Mouse (Mus musculus): ENCODE measurements around the gene Gys1. TPM values are rescaled to one million over a fixed set of nuclear protein-coding genes. Genes with fewer than 3 reads are reported as not detected.

Gene Gys1
- polyA plus RNA-seq, 1 experiment: 44.5 TPM

DNA sequence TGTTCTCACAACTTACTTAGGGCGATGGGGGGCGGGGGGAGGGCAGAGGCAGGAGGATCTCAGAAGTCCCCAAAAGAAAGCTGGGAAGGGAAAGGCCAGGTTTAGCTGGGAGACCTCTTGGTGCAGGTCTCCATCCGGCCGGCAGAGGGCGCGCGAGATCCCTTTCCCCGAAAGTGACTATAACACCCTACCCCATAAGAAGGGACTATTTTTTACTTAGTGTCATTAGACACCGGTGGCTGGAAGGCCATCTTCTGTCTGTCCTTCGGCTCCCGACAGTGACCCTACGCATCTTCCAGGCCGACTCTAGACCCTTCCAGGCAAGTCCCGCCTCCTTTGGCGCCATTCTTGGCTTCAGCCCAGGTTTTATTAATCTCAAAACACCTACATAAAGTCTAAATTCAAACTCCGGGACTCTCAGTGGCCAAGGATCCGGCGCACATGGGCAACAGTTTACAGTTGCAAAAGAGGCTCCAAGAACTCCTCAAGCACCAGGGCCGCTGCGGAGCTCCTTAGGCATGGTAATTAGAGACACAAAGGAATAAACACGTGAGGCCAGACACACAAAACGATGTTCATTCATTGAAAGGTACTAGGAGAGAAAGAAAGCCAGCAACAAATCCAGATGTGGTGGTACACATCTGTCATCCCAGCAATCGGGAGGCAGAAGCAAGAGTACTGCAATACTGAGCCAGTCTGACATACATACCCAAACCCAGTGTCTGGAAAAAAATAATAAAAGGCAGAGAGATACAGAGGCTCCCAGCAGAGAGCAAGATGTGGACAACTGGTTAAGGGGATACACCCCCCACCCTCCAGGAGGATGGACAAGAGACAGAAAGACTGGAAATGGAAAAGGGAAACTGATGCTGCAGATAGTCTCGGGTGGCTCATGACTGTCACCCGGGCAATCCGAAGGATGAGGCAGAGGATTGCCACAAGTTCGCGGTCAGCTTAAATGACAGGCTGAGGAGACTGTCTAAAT, 29.3 kb upstream of the Gys1 start, which contains the start of gene Kcna7:
Gene Kcna7, plus strand, starts transcription at position 563 of the 985 bp plus-strand sequence.
- H3K27me3 ChIP-seq (replicated peaks): peaks cover 71% of the 10 kb centered on the region
- H3K4me1 ChIP-seq: peaks cover 35% of the 10 kb centered on the region
- no peak for TF ChIP-seq GATA1 (IDR thresholded peaks at IDR 0.05; ENCODE audit: borderline replicate concordance, low read length)
- no peak for TF ChIP-seq FLI1 (IDR thresholded peaks at IDR 0.05; ENCODE audit: low read length)
- H3K4me3 ChIP-seq (replicated peaks): peak within 1 kb of the TSS; percentile 91
- peaks cover 3% of the 10 kb centered on the region; the same call in 1 of the 2 replicates for H3K9me3 ChIP-seq
- H3K36me3 ChIP-seq (replicated peaks; ENCODE audit: low read length): no peaks in the 10 kb centered on the region

DNA sequence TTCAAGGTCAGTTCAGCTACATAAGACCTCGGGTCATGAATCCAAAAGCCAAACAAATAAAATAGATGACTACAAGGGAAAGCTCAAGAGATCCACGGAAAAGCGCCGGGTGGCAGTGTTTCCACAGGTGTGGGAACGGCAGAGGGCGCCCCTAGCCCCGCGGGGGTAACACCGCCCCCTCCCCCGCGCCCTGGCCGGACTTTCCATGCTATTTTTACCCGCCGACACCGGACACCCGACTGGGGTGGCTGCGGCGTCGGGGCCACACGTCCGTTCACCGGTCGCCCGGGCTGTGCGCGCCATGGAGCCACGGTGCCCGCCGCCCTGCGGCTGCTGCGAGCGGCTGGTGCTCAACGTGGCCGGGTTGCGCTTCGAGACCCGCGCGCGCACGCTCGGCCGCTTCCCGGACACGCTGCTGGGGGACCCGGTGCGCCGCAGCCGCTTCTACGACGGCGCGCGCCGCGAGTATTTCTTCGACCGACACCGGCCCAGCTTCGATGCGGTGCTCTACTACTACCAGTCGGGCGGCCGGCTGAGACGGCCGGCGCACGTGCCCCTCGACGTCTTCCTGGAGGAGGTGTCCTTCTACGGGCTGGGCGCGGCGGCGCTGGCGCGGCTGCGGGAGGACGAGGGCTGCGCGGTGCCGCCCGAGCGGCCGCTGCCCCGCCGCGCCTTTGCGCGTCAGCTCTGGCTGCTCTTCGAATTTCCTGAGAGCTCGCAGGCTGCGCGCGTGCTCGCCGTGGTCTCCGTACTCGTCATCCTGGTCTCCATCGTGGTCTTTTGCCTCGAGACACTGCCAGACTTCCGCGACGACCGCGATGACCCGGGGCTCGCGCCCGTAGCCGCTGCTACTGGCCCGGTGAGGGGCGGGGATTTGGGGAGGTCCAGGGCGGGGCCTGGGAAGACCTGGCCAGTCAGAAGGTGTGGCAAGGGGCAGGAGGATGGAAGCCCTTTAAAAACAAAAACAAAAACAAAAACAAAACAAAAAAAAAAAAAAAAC, 28.2 kb upstream of the Gys1 start:
- TF ChIP-seq GATA1 (IDR thresholded peaks at IDR 0.05; ENCODE audit: borderline replicate concordance, low read length): no peak
- no peak for TF ChIP-seq FLI1 (IDR thresholded peaks at IDR 0.05; ENCODE audit: low read length)
- H3K4me1 ChIP-seq: peaks cover 35% of the 10 kb centered on the region
- no peaks in the 10 kb centered on the region for H3K36me3 ChIP-seq (replicated peaks; ENCODE audit: low read length)
- H3K27me3 ChIP-seq (replicated peaks): peaks cover 81% of the 10 kb centered on the region
- peaks cover 3% of the 10 kb centered on the region; the same call in 1 of the 2 replicates for H3K9me3 ChIP-seq
- H3K4me3 ChIP-seq (replicated peaks): peak overlapping the region; percentile 91

DNA sequence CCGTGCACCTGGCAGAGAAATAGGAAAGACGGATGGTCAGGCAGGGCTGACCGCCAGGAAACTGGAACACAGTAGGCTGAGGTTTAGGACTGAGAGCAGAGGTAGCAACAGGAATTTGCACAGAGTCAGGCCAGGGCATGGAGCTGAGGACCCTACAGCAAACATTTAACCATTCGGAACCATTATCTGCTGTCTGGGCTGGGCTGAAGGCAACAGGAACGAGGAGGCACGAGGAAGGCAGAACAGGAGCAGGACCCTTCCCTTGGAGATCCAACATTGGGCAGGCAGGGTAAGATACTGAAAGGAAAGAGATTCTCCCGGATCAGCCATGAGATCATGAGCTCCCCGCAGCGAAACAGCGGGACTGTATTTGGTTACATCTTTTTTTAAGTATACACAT, 26.8 kb upstream of the Gys1 start:
- TF ChIP-seq FLI1 (IDR thresholded peaks at IDR 0.05; ENCODE audit: low read length): no peak
- no peak for TF ChIP-seq GATA1 (IDR thresholded peaks at IDR 0.05; ENCODE audit: borderline replicate concordance, low read length)
- Histone ChIP-seq H3K36me3 (replicated peaks; ENCODE audit: low read length) (no peaks in the 10 kb centered on the region), H3K4me3 (replicated peaks) (no peak overlapping the region), H3K4me1 (peaks cover 39% of the 10 kb centered on the region), H3K9me3 (no peaks in the 10 kb centered on the region; the same call in 1 of the 2 replicates), H3K27me3 (replicated peaks) (peaks cover 78% of the 10 kb centered on the region)

DNA sequence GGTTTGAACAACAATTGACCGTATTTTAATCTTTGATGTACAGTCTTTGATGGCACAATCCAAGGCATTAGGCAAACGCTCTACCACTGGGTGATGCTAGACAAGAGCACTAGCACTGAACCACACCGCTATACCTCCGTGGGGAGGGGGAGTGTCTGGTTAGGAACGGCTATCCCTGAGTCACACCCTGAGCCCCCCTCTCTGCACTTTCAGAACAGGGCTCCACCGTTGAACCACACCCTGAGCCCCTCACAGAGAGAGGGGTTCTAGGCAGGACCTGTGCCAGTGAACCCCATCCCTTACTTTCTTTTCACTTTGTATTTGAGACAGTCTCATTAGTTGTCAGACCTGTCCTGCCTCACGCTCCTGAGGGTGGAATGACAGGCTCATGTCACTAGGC, 26.3 kb upstream of the Gys1 start:
- Histone ChIP-seq H3K27me3 (replicated peaks) (peaks cover 79% of the 10 kb centered on the region), H3K9me3 (no peaks in the 10 kb centered on the region; the same call in 1 of the 2 replicates), H3K4me1 (peaks cover 43% of the 10 kb centered on the region), H3K4me3 (replicated peaks) (no peak overlapping the region), H3K36me3 (replicated peaks; ENCODE audit: low read length) (no peaks in the 10 kb centered on the region)
- no peak for TF ChIP-seq FLI1 (IDR thresholded peaks at IDR 0.05; ENCODE audit: low read length)

DNA sequence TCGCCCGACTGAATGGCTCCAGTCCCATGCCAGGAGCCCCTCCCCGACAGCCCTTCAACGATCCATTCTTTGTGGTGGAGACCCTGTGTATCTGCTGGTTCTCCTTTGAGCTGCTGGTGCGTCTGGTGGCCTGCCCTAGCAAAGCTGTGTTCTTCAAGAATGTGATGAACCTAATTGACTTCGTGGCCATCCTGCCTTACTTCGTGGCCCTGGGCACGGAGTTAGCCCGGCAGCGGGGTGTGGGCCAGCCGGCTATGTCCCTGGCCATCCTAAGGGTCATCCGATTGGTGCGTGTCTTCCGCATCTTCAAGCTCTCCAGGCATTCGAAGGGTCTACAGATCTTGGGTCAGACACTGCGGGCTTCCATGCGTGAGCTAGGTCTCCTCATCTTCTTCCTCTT, 25.7 kb upstream of the Gys1 start:
- no peaks in the 10 kb centered on the region; the same call in 1 of the 2 replicates for H3K9me3 ChIP-seq
- TF ChIP-seq FLI1 (IDR thresholded peaks at IDR 0.05; ENCODE audit: low read length) (no peak), GATA1 (IDR thresholded peaks at IDR 0.05; ENCODE audit: borderline replicate concordance, low read length) (no peak)
- H3K4me1 ChIP-seq: peaks cover 49% of the 10 kb centered on the region
- H3K4me3 ChIP-seq (replicated peaks): no peak overlapping the region
- peaks cover 85% of the 10 kb centered on the region for H3K27me3 ChIP-seq (replicated peaks)
- no peaks in the 10 kb centered on the region for H3K36me3 ChIP-seq (replicated peaks; ENCODE audit: low read length)

DNA sequence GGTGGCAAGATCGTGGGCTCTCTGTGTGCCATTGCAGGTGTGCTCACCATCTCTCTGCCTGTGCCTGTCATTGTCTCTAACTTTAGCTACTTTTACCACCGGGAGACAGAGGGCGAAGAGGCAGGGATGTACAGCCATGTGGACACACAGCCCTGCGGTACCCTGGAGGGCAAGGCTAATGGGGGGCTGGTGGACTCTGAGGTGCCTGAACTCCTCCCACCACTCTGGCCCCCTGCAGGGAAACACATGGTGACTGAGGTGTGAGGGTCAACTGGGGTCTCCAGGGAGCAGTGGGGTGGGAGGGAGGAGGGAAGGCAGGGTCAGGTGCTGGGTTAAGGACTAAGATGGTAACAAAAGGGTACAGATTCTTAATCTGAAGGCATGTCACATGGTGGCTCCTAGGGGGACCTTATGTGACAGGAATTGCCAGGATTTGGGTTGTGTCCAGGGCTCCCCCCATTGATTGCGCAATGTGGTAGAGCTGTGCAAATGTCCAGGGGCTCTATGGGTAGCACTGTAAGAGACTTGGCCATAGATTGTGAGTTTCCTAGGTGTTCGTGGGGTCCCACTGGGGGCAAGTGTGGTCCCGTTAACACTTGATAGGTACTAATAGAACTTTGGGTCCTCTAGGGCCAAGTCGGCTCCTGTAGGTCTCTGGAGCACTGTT, 25.0 kb upstream of the Gys1 start:
- Histone ChIP-seq H3K27me3 (replicated peaks) (peaks cover 92% of the 10 kb centered on the region), H3K4me3 (replicated peaks) (no peak overlapping the region), H3K9me3 (no peaks in the 10 kb centered on the region; the same call in 1 of the 2 replicates), H3K4me1 (peaks cover 56% of the 10 kb centered on the region), H3K36me3 (replicated peaks; ENCODE audit: low read length) (no peaks in the 10 kb centered on the region)
- no peak for TF ChIP-seq GATA1 (IDR thresholded peaks at IDR 0.05; ENCODE audit: borderline replicate concordance, low read length)

DNA sequence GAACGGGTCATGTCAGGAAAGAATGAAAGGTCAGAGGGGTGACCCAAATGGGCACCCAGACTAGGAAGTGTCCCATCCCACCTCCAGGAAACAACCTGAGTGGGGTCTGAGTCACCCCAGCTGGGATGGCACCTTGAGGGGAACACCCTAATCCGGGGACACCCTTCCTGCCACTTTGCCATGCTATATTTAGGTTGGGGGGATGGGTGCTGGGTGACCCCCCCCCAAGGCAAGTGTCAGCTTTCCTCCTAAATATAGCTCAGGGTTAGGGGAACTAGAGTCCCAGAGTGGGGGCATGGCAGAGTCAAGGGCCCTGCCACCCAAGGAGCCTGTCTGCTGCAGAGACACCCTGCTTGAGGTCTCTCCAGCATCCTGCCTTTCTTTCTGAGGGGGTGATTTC, 22.2 kb upstream of the Gys1 start:
- no peaks in the 10 kb centered on the region; the same call in 1 of the 2 replicates for H3K9me3 ChIP-seq
- no peak overlapping the region for H3K4me3 ChIP-seq (replicated peaks)
- peaks cover 44% of the 10 kb centered on the region for H3K4me1 ChIP-seq
- H3K36me3 ChIP-seq (replicated peaks; ENCODE audit: low read length): no peaks in the 10 kb centered on the region
- H3K27me3 ChIP-seq (replicated peaks): peaks cover 95% of the 10 kb centered on the region
- no peak for TF ChIP-seq FLI1 (IDR thresholded peaks at IDR 0.05; ENCODE audit: low read length)
- no peak for TF ChIP-seq GATA1 (IDR thresholded peaks at IDR 0.05; ENCODE audit: borderline replicate concordance, low read length)

DNA sequence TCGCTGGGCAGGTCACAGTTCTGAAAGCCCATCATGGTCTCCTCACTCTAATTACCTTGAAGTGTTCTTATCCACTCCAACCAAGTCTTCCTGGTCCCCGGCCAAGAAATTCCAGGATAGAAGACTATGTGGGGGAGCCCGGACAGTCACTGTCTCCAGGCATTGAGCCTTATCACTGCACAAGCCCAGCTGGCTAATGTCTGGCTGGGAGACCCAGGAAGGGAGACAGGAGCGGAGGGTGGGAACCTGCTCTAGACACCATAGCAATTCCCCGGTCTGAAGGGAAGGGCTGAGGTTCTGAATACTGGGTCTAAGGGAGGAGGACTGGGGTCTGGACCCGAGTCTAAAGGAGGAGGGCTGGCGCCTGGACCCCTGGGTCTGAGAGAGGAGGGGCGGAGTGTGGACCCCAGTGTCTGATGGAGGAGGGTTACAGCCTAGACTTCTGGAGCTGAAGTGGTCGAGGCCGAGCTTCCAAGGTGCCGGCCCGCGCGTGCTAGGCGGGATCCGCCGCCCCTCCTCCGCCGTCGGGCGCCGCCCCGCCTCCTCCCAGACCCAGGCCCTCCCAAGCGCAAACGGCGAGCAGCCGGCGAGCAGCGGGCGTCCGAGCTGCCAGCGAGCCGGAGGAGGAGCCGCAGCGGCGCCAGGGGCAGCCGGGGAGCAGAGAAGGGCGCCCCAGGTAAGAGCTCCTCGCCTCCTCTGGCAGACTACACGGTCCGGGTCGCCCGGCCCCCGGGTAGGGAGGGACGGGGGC, 21.4 kb upstream of the Gys1 start, which contains the start of gene Ntf5:
Gene Ntf5, plus strand, starts transcription at position 583 of the 751 bp plus-strand sequence.
- Histone ChIP-seq H3K27me3 (replicated peaks) (peaks cover 95% of the 10 kb centered on the region), H3K4me3 (replicated peaks) (peak within 1 kb of the TSS; percentile 89), H3K9me3 (no peaks in the 10 kb centered on the region)

More for the DNA sequence above, 21.4 kb upstream of the Gys1 start, which contains the start of gene Ntf5:
- TF ChIP-seq FLI1 (IDR thresholded peaks at IDR 0.05; ENCODE audit: low read length) (no peak), GATA1 (IDR thresholded peaks at IDR 0.05; ENCODE audit: borderline replicate concordance, low read length) (no peak)
- Histone ChIP-seq H3K36me3 (replicated peaks; ENCODE audit: low read length) (no peaks in the 10 kb centered on the region), H3K4me1 (peaks cover 45% of the 10 kb centered on the region)

All from megakaryocyte, embryonic 14.5 days (primary cell).